Mouse (Mus musculus) urinary bladder, postnatal 25 days (tissue): ENCODE measurements around the gene Agpat1.

ENCODE experiments used
- DNase-seq: peaks from one replicate; pipeline ENCODE4 v3.0.0; 2022; ENCODE audit warnings: low spot score

The Agpat1 gene

GRCm38 (mm10) chr17:34604061-34604508 is at the start of gene Agpat1:
TSS of gene Agpat1 (plus strand) at chr17:34604262.
- peak; percentile 96 for DNase-seq

- peak; percentile 84 for DNase-seq
Measured at GRCm38 (mm10) chr17:34555483-34555882, 48.6 kb upstream of the Agpat1 start.

- no peak for DNase-seq
Measured at GRCm38 (mm10) chr17:34556406-34556805, 47.7 kb upstream of the Agpat1 start.

- DNase-seq, result no peak
Measured at GRCm38 (mm10) chr17:34557411-34557810, 46.7 kb upstream of the Agpat1 start.

GRCm38 (mm10) chr17:34559116-34559515 is 44.9 kb upstream of the Agpat1 start:
- DNase-seq, result no peak

GRCm38 (mm10) chr17:34559895-34560294 is 44.2 kb upstream of the Agpat1 start:
- DNase-seq, result no peak

- no peak for DNase-seq
Measured at GRCm38 (mm10) chr17:34560438-34560837, 43.6 kb upstream of the Agpat1 start.

GRCm38 (mm10) chr17:34561200-34561599 is 42.9 kb upstream of the Agpat1 start:
- no peak for DNase-seq

GRCm38 (mm10) chr17:34562595-34562994 is 41.5 kb upstream of the Agpat1 start:
- no peak for DNase-seq

GRCm38 (mm10) chr17:34563354-34563753 is 40.7 kb upstream of the Agpat1 start:
- no peak for DNase-seq

- DNase-seq, result no peak
Measured at GRCm38 (mm10) chr17:34564003-34564421, 40.0 kb upstream of the Agpat1 start, which contains the start of gene Notch4. TSS of gene Notch4 (plus strand) at chr17:34564268.

GRCm38 (mm10) chr17:34564796-34565195 is 39.3 kb upstream of the Agpat1 start:
- no peak for DNase-seq

- no peak for DNase-seq
Measured at GRCm38 (mm10) chr17:34567311-34567710, 36.8 kb upstream of the Agpat1 start.

GRCm38 (mm10) chr17:34568421-34568820 is 35.6 kb upstream of the Agpat1 start:
- DNase-seq, result no peak

GRCm38 (mm10) chr17:34569919-34570318 is 34.1 kb upstream of the Agpat1 start:
- DNase-seq, result no peak

GRCm38 (mm10) chr17:34571875-34572274 is 32.2 kb upstream of the Agpat1 start:
- DNase-seq, result no peak

- no peak for DNase-seq
Measured at GRCm38 (mm10) chr17:34572361-34572760, 31.7 kb upstream of the Agpat1 start.

- no peak for DNase-seq
Measured at GRCm38 (mm10) chr17:34576577-34576976, 27.5 kb upstream of the Agpat1 start.

- DNase-seq, result no peak
Measured at GRCm38 (mm10) chr17:34578070-34578469, 26.0 kb upstream of the Agpat1 start.

- DNase-seq, result no peak
Measured at GRCm38 (mm10) chr17:34582528-34582927, 21.5 kb upstream of the Agpat1 start.

GRCm38 (mm10) chr17:34583397-34583796 is 20.7 kb upstream of the Agpat1 start:
- no peak for DNase-seq

- DNase-seq, result no peak
Measured at GRCm38 (mm10) chr17:34583819-34584218, 20.2 kb upstream of the Agpat1 start.

- DNase-seq, result no peak
Measured at GRCm38 (mm10) chr17:34585121-34585520, 18.9 kb upstream of the Agpat1 start.

- DNase-seq, result no peak
Measured at GRCm38 (mm10) chr17:34585877-34586771, 17.9 kb upstream of the Agpat1 start.
